Mouse (Mus musculus) liver, embryonic 14.5 days (tissue): ENCODE measurements around the gene Kyat1.

Experiments
- CTCF ChIP-seq: IDR thresholded peaks from 2 replicates; pipeline ENCODE4 v1.5.1; 2016; ENCODE audit warnings: antibody characterized with exemption, low read depth, control low read depth
- EP300 ChIP-seq: IDR thresholded peaks from 2 replicates; pipeline ENCODE4 v1.6.1; 2016; ENCODE audit warnings: antibody characterized with exemption, low read depth

- TF ChIP-seq CTCF (no peak), EP300 (no peak)
Observed at GRCm38 (mm10) chr2:30237881-30238280, 32.2 kb upstream of the Kyat1 start.
